Mouse (Mus musculus): ENCODE results near the gene Hnrnpc.
A peak's percentile ranks its signal among the peaks of the same experiment; 100 is the strongest.
"Not testable (repeated sequence)": the region's sequence is repeated elsewhere in the genome, so short reads cannot be mapped to it uniquely, and the experiment has no call there.

Hnrnpc gene

GRCm38 (mm10) chr14:52101285-52102157 is 2.3 kb downstream of the Hnrnpc start:
- DNase-seq, result no peak

GRCm38 (mm10) chr14:52100170-52100960 is 3.5 kb downstream of the Hnrnpc start:
- DNase-seq, result no peak

GRCm38 (mm10) chr14:52099563-52099962 is 4.3 kb downstream of the Hnrnpc start:
- no peak for DNase-seq

- not testable (repeated sequence) for DNase-seq
Measured at GRCm38 (mm10) chr14:52098387-52098786, 5.4 kb downstream of the Hnrnpc start.

- not testable (repeated sequence) for DNase-seq
Measured at GRCm38 (mm10) chr14:52097191-52097590, 6.6 kb downstream of the Hnrnpc start.

GRCm38 (mm10) chr14:52094533-52094932 is 9.3 kb downstream of the Hnrnpc start:
- DNase-seq, result no peak

GRCm38 (mm10) chr14:52083083-52083482 is 20.7 kb downstream of the Hnrnpc start:
- DNase-seq, result no peak

- no peak for DNase-seq
Measured at GRCm38 (mm10) chr14:52071599-52072137, 32.2 kb downstream of the Hnrnpc start.

GRCm38 (mm10) chr14:52066135-52066534 is 37.7 kb downstream of the Hnrnpc start:
- DNase-seq, result no peak

- DNase-seq, result no peak
Measured at GRCm38 (mm10) chr14:52061798-52062197, 42.0 kb downstream of the Hnrnpc start.

GRCm38 (mm10) chr14:52060800-52061199 is 43.0 kb downstream of the Hnrnpc start:
- no peak for DNase-seq

GRCm38 (mm10) chr14:52059982-52060381 is 43.8 kb downstream of the Hnrnpc start:
- DNase-seq, result no peak

GRCm38 (mm10) chr14:52052720-52053119 is 51.1 kb downstream of the Hnrnpc start:
- DNase-seq, result not testable (repeated sequence)

- no peak for DNase-seq
Measured at GRCm38 (mm10) chr14:52045966-52046565, 57.8 kb downstream of the Hnrnpc start.

- DNase-seq, result peak; percentile 19
Measured at GRCm38 (mm10) chr14:52044901-52045678, 58.7 kb downstream of the Hnrnpc start.

GRCm38 (mm10) chr14:52043446-52043845 is 60.4 kb downstream of the Hnrnpc start:
- DNase-seq, result peak; percentile 8

GRCm38 (mm10) chr14:52042359-52042758 is 61.5 kb downstream of the Hnrnpc start, which contains the start of gene Olfr221:
Olfr221 (minus strand) TSS chr14:52042459.
- not testable (repeated sequence) for DNase-seq

GRCm38 (mm10) chr14:52039332-52039731 is 64.5 kb downstream of the Hnrnpc start:
- DNase-seq, result no peak

- no peak for DNase-seq
Measured at GRCm38 (mm10) chr14:52035926-52036325, 67.9 kb downstream of the Hnrnpc start.

- no peak for DNase-seq
Measured at GRCm38 (mm10) chr14:52026342-52026741, 77.5 kb downstream of the Hnrnpc start.

GRCm38 (mm10) chr14:52024133-52024532 is 79.7 kb downstream of the Hnrnpc start:
- no peak for DNase-seq

All from lung, postnatal 14 days (tissue).